ENCODE assay signal across 19 mouse cellular contexts in the genomic region with DNA sequence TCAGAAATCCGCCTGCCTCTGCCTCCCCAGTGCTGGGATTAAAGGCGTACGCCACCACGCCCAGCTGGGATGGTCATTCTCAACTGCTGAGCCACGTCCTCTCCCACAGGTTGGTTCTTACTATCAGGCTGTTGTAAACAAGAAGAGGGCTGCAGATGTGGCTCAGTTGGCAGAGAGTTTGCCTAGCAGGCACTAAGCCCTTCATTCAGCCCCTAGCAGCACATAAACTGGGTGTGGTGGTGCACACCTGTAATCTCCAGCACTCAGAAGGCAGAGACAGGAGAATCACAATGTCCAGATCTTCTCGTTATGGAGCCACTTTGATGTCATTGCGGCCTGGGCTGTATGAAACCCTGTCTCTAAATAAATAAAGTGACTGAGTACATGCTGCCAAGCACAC. TPM values are rescaled to one million over a fixed set of nuclear protein-coding genes. Genes with fewer than 3 reads are reported as not detected.
A peak's percentile ranks its signal among the peaks of the same experiment; 100 is the strongest.
DNase-seq lines count a peak whose midpoint lies in the region; ATAC-seq and TF ChIP-seq lines count a peak whose summit lies in the region.
"Had no signal": no experiment of that assay in that cellular context is flagged by ENCODE, and none has a peak within 500 bp of the region (broad histone marks: within the 10 kb centered on the region; RNA-seq: fewer than 3 reads in every experiment).

No protein-coding gene starts in this region.

- H3K9ac ChIP-seq in liver, embryonic 13.5 days, result peak overlapping the region; percentile 58; the same call in 1 of the 2 replicates
- no peak overlapping the region for H3K9ac ChIP-seq in liver, postnatal 0 days (replicated peaks)
- H3K9ac ChIP-seq in kidney, embryonic 14.5 days (ENCODE audit: low read depth, low read length), result no peak overlapping the region
- H3K9ac ChIP-seq: forebrain, embryonic 12.5 days; hindbrain, embryonic 13.5 days had no signal

- peak; percentile 70 for TF ChIP-seq EP300 in liver, postnatal 0 days (IDR thresholded peaks at IDR 0.05; ENCODE audit: low read depth)

- no peak overlapping the region for H3K4me3 ChIP-seq in liver, embryonic 13.5 days (replicated peaks)
- H3K4me3 ChIP-seq in liver, postnatal 0 days (ENCODE audit: low read depth, low read length), result no peak overlapping the region
- H3K4me3 ChIP-seq in kidney, embryonic 14.5 days (ENCODE audit: low read length), result no peak overlapping the region
- H3K4me3 ChIP-seq: forebrain, embryonic 12.5 days; heart, embryonic 10.5 days; hindbrain, embryonic 13.5 days had no signal

- H3K9me3 ChIP-seq in liver, embryonic 13.5 days (replicated peaks), result no peaks in the 10 kb centered on the region
- no peaks in the 10 kb centered on the region for H3K9me3 ChIP-seq in liver, postnatal 0 days (ENCODE audit: low read length)
- no peaks in the 10 kb centered on the region for H3K9me3 ChIP-seq in kidney, embryonic 14.5 days (ENCODE audit: control insufficient read depth, low read length)
- H3K9me3 ChIP-seq: forebrain, embryonic 12.5 days; heart, embryonic 10.5 days; hindbrain, embryonic 13.5 days had no signal

- no peak for DNase-seq in liver, embryonic 13.5 days
- no peak for DNase-seq in liver, postnatal 0 days
- no peak for DNase-seq in right cerebral cortex, postnatal 36 days (ENCODE audit: low spot score in 2 of 2)
- DNase-seq in adrenal gland, adult 8-10 months, result no peak
- DNase-seq: adrenal gland, adult 2 months; adrenal gland, postnatal 36 days; cerebellum, adult 11 months; cerebellum, adult 8-10 months; cerebellum, postnatal 25 days; gastrocnemius, postnatal 10 days; heart, adult 18-20 months; heart, postnatal 10 days had no signal

- no peaks in the 10 kb centered on the region for H3K27me3 ChIP-seq in liver, embryonic 13.5 days
- H3K27me3 ChIP-seq in liver, postnatal 0 days (ENCODE audit: insufficient read depth, low read length), result no peaks in the 10 kb centered on the region
- no peaks in the 10 kb centered on the region for H3K27me3 ChIP-seq in kidney, embryonic 14.5 days (ENCODE audit: control insufficient read depth, insufficient read depth, low read length)
- H3K27me3 ChIP-seq: forebrain, embryonic 12.5 days; hindbrain, embryonic 13.5 days had no signal

- H3K4me2 ChIP-seq in liver, embryonic 13.5 days, result peak overlapping the region; percentile 11
- peak overlapping the region; percentile 33 for H3K4me2 ChIP-seq in liver, postnatal 0 days (ENCODE audit: low read depth, low read length)
- H3K4me2 ChIP-seq in kidney, embryonic 14.5 days (replicated peaks; ENCODE audit: low read depth, low read length), result no peak overlapping the region
- H3K4me2 ChIP-seq: forebrain, embryonic 12.5 days; hindbrain, embryonic 13.5 days had no signal

- no peaks in the 10 kb centered on the region for H3K36me3 ChIP-seq in liver, embryonic 13.5 days
- H3K36me3 ChIP-seq in liver, postnatal 0 days (replicated peaks; ENCODE audit: insufficient read depth, low read length), result no peaks in the 10 kb centered on the region
- H3K36me3 ChIP-seq in kidney, embryonic 14.5 days (ENCODE audit: control insufficient read depth, insufficient read depth, low read length), result no peaks in the 10 kb centered on the region
- H3K36me3 ChIP-seq: forebrain, embryonic 12.5 days; heart, embryonic 10.5 days; hindbrain, embryonic 13.5 days had no signal

- ATAC-seq in erythroid progenitor cell, adult 5-6 weeks (replicated peaks; ENCODE audit: low FRiP score, poor library complexity, severe bottlenecking), result peak; percentile 65
- ATAC-seq in liver, embryonic 13.5 days (ENCODE audit: low read depth), result peak; percentile 60
- ATAC-seq in liver, postnatal 0 days, result peak; percentile 63
- ATAC-seq in kidney, embryonic 14.5 days (ENCODE audit: low FRiP score, low TSS enrichment), result no peak
- ATAC-seq: forebrain, embryonic 16.5 days; hindbrain, postnatal 0 days had no signal

- 57% methylated on average over 7 of the region's 7 CpGs for WGBS in liver, embryonic 13.5 days (ENCODE audit: insufficient replicate concordance)
- 75% methylated on average over 6 of the region's 7 CpGs for WGBS in liver, postnatal 0 days (ENCODE audit: insufficient replicate concordance)
- WGBS in kidney, embryonic 14.5 days, result 95% methylated on average over 6 of the region's 7 CpGs

- peak overlapping the region; percentile 90 for H3K27ac ChIP-seq in liver, embryonic 13.5 days
- H3K27ac ChIP-seq in liver, postnatal 0 days (ENCODE audit: low read depth), result peak overlapping the region; percentile 64
- H3K27ac ChIP-seq in kidney, embryonic 14.5 days (ENCODE audit: low read depth, low read length), result no peak overlapping the region
- H3K27ac ChIP-seq: forebrain, embryonic 12.5 days; heart, embryonic 10.5 days; hindbrain, embryonic 13.5 days; hindbrain, postnatal 0 days had no signal

- H3K4me1 ChIP-seq in liver, embryonic 13.5 days (replicated peaks), result peaks cover 88% of the 10 kb centered on the region
- peaks cover 30% of the 10 kb centered on the region for H3K4me1 ChIP-seq in liver, postnatal 0 days (ENCODE audit: insufficient read depth)
- H3K4me1 ChIP-seq in kidney, embryonic 14.5 days (ENCODE audit: control insufficient read depth, insufficient read depth, low read length), result no peaks in the 10 kb centered on the region
- H3K4me1 ChIP-seq: forebrain, embryonic 12.5 days; hindbrain, embryonic 13.5 days had no signal

- TF ChIP-seq CTCF in liver, postnatal 0 days (IDR thresholded peaks at IDR 0.05; ENCODE audit: low read depth), result no peak

RNA-seq across cellular contexts. Expression of gene Usp7, which starts 31.1 kb away (rescaled TPM):
- 742 and 897 TPM in 2 replicates for total RNA-seq in erythroid progenitor cell, adult 5-6 weeks (2015; ENCODE audit: low replicate concordance)
- total RNA-seq in erythroid progenitor cell, adult 5-6 weeks (2017; ENCODE audit: low replicate concordance), result 1,089 and 1,449 TPM in 2 replicates
- polyA plus RNA-seq in liver, embryonic 13.5 days (2015; fragmentation: Nextera tagmentation; extraction: Ambion mirVana), result 26.5 and 26.8 TPM in 2 replicates
- polyA plus RNA-seq in liver, postnatal 0 days (2015; fragmentation: Nextera tagmentation; extraction: Ambion mirVana), result 15.8 and 17.7 TPM in 2 replicates
- total RNA-seq in adrenal gland, adult 8-10 months (2022), result 100 to 1,000 TPM; 105 to 149 (median 127) TPM
- polyA plus RNA-seq in kidney, embryonic 14.5 days (2014; fragmentation: Nextera tagmentation; extraction: Ambion mirVana), result 46.2 and 61.4 TPM in 2 replicates
